ENCODE assay signal across 8 mouse cellular contexts in the genomic region with DNA sequence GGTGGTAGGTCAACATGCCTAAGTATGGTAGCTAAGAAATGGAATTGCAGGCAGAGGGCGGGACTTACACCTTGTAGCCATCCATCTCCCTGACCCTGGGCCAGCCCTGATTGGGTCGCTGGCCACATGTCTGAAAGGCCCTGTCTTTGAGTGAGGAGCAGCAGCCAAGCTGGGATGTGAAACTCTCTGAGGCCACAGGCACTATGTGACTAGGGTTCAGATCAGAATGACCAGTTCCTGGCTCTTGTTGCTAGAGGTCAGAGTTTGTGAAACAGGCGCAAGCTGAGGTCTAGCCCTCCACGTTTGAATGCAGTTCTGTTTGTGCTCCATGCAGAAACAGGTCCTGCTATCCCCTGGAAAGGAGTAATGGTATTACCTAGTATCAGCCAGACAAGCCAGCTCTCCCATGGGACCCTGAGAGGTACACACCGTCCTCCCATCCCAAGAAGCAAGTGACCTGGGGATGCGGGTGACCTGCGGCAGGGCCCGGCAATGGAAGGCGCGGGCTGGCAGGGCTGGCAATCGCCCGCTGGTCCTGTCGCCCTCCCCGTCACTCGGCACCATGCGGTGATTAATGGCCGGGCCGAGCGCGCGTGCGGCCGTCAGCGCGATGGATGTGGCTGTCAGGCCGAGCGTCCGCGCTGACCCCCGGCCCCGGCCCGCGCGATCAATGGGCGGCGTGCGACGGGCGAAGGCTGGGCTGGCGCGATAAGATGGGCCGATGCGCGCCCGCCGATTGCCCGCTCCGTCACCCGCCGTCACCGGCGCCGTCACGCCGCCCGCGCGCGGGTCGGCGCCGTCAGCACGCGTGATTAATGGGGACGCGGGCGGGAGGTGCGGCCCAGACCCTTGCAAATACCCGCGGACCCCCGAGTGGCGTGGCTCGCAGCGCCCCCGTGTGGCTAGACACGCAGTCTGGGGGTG. TPM values are rescaled to one million over a fixed set of nuclear protein-coding genes. Genes with fewer than 3 reads are reported as not detected.
DNase-seq lines count a peak whose midpoint lies in the region; ATAC-seq and TF ChIP-seq lines count a peak whose summit lies in the region.

No protein-coding gene starts in this region.

- no peaks in the 10 kb centered on the region for H3K9me3 ChIP-seq in heart, embryonic 10.5 days
- no peaks in the 10 kb centered on the region for H3K9me3 ChIP-seq in liver, postnatal 0 days (ENCODE audit: low read length)
- no peaks in the 10 kb centered on the region for H3K9me3 ChIP-seq in neural tube, embryonic 14.5 days (ENCODE audit: control insufficient read depth, low read length)

- no peak overlapping the region for H3K4me3 ChIP-seq in C2C12 (ENCODE audit: insufficient read depth, poor library complexity, severe bottlenecking)
- H3K4me3 ChIP-seq in heart, embryonic 10.5 days = peak overlapping the region; percentile 66
- peak overlapping the region; percentile 64 for H3K4me3 ChIP-seq in liver, postnatal 0 days (ENCODE audit: low read depth, low read length)
- H3K4me3 ChIP-seq in neural tube, embryonic 14.5 days (ENCODE audit: low read depth, low read length) = peak overlapping the region; percentile 51

- peak overlapping the region; percentile 53 for H3ac ChIP-seq in C2C12 (ENCODE audit: control insufficient read depth, insufficient read length, low read depth)

- H3K9ac ChIP-seq in liver, postnatal 0 days (replicated peaks) = peak overlapping the region; percentile 65
- peak overlapping the region; percentile 76 for H3K9ac ChIP-seq in neural tube, embryonic 14.5 days (replicated peaks; ENCODE audit: low read depth, low read length)

- ATAC-seq in liver, postnatal 0 days = peak; percentile 31
- ATAC-seq in neural tube, embryonic 14.5 days (ENCODE audit: low read depth) = peak; percentile 87

- H3K27me3 ChIP-seq in C2C12 (ENCODE audit: control insufficient read depth, insufficient read depth, insufficient read length) = no peaks in the 10 kb centered on the region
- no peaks in the 10 kb centered on the region for H3K27me3 ChIP-seq in heart, embryonic 10.5 days (ENCODE audit: insufficient read depth, poor library complexity, severe bottlenecking)
- H3K27me3 ChIP-seq in liver, postnatal 0 days (ENCODE audit: insufficient read depth, low read length) = no peaks in the 10 kb centered on the region
- no peaks in the 10 kb centered on the region for H3K27me3 ChIP-seq in neural tube, embryonic 14.5 days (ENCODE audit: control insufficient read depth, insufficient read depth, low read length)

- WGBS in heart, embryonic 10.5 days = 2% methylated on average over 76 of the region's 76 CpGs
- WGBS in liver, postnatal 0 days (ENCODE audit: insufficient replicate concordance) = 4% methylated on average over 72 of the region's 76 CpGs
- WGBS in neural tube, embryonic 14.5 days = 2% methylated on average over 75 of the region's 76 CpGs

- H3K4me1 ChIP-seq in heart, embryonic 10.5 days = peaks cover 32% of the 10 kb centered on the region
- peaks cover 48% of the 10 kb centered on the region for H3K4me1 ChIP-seq in liver, postnatal 0 days (ENCODE audit: insufficient read depth)
- H3K4me1 ChIP-seq in neural tube, embryonic 14.5 days (ENCODE audit: control insufficient read depth, insufficient read depth, low read length) = peaks cover 9% of the 10 kb centered on the region; the same call in 1 of the 2 replicates

- H3K36me3 ChIP-seq in C2C12 (ENCODE audit: control insufficient read depth, insufficient read depth) = peaks cover 42% of the 10 kb centered on the region
- peaks cover 62% of the 10 kb centered on the region for H3K36me3 ChIP-seq in heart, embryonic 10.5 days
- peaks cover 23% of the 10 kb centered on the region for H3K36me3 ChIP-seq in liver, postnatal 0 days (replicated peaks; ENCODE audit: insufficient read depth, low read length)
- H3K36me3 ChIP-seq in neural tube, embryonic 14.5 days (ENCODE audit: control insufficient read depth, insufficient read depth, low read length) = peaks cover 29% of the 10 kb centered on the region

- H3K4me2 ChIP-seq in liver, postnatal 0 days (ENCODE audit: low read depth, low read length) = peak overlapping the region; percentile 99
- H3K4me2 ChIP-seq in neural tube, embryonic 14.5 days (ENCODE audit: low read depth, low read length) = peak overlapping the region; percentile 95

- peak overlapping the region; percentile 80 for H3K27ac ChIP-seq in heart, embryonic 10.5 days
- H3K27ac ChIP-seq in liver, postnatal 0 days (ENCODE audit: low read depth) = peak overlapping the region; percentile 60; the same call in 1 of the 2 replicates
- peak overlapping the region; percentile 70 for H3K27ac ChIP-seq in neural tube, embryonic 14.5 days (ENCODE audit: low read depth, low read length)

- no peaks in the 10 kb centered on the region for H3K79me3 ChIP-seq in C2C12 (ENCODE audit: low read depth)

- no peak for TF ChIP-seq EP300 in liver, postnatal 0 days (IDR thresholded peaks at IDR 0.05; ENCODE audit: low read depth)

- H3K79me2 ChIP-seq in C2C12 (ENCODE audit: control insufficient read depth, insufficient read depth) = no peaks in the 10 kb centered on the region

- peak; percentile 71 for DNase-seq in ZHBTc4 (ENCODE audit: low read depth, low spot score)
- peak; percentile 81 for DNase-seq in embryo, embryonic 10.5 days (ENCODE audit: low spot score)
- no peak for DNase-seq in heart, embryonic 10.5 days (ENCODE audit: low spot score)
- peak; percentile 79 for DNase-seq in kidney, postnatal 10 days
- peak; percentile 66 for DNase-seq in liver, postnatal 0 days
- DNase-seq in thymus, postnatal 14 days = peak; percentile 59

- peak; percentile 66 for TF ChIP-seq CTCF in C2C12 (IDR thresholded peaks at IDR 0.05; ENCODE audit: control insufficient read depth, insufficient read depth, insufficient read length)
- TF ChIP-seq CTCF in liver, postnatal 0 days (IDR thresholded peaks at IDR 0.05; ENCODE audit: low read depth) = peak; percentile 73

TF ChIP-seq in C2C12, 6 proteins besides CTCF, POLR2A, EP300 and RAD21:
- TF ChIP-seq USF1 (IDR thresholded peaks at IDR 0.05; ENCODE audit: low read depth) = no peak
- no peak for TF ChIP-seq MYOG (IDR thresholded peaks at IDR 0.05; ENCODE audit: control insufficient read depth, extremely low read depth, insufficient read length)
- no peak for TF ChIP-seq MYOD1 (IDR thresholded peaks at IDR 0.05; ENCODE audit: control insufficient read depth, insufficient read length, low read depth)

RNA-seq across cellular contexts. Expression of gene Sec61a1, which starts 19.0 kb away (rescaled TPM):
- 167 TPM for polyA plus RNA-seq in C2C12 (2012; fragmentation: generic; extraction: Trizol)
- 234 and 235 TPM in 2 replicates for polyA plus RNA-seq in heart, embryonic 10.5 days (2016; fragmentation: Nextera tagmentation; extraction: Ambion mirVana)
- polyA plus RNA-seq in liver, postnatal 0 days (2015; fragmentation: Nextera tagmentation; extraction: Ambion mirVana) = 76.4 and 84.0 TPM in 2 replicates
- 125 and 157 TPM in 2 replicates for polyA plus RNA-seq in neural tube, embryonic 14.5 days (2014; fragmentation: Nextera tagmentation; extraction: Ambion mirVana)

RNA-seq across cellular contexts. Expression of gene Ruvbl1, which starts 34.5 kb away (rescaled TPM):
- polyA plus RNA-seq in C2C12 (2012; fragmentation: generic; extraction: Trizol) = 105 TPM
- 115 and 169 TPM in 2 replicates for polyA plus RNA-seq in heart, embryonic 10.5 days (2016; fragmentation: Nextera tagmentation; extraction: Ambion mirVana)
- polyA plus RNA-seq in liver, postnatal 0 days (2015; fragmentation: Nextera tagmentation; extraction: Ambion mirVana) = 34.3 and 37.0 TPM in 2 replicates
- 82.4 and 86.7 TPM in 2 replicates for polyA plus RNA-seq in neural tube, embryonic 14.5 days (2014; fragmentation: Nextera tagmentation; extraction: Ambion mirVana)

RNA-seq across cellular contexts. Expression of gene Eefsec, which starts 53.4 kb away (rescaled TPM):
- 19.5 TPM for polyA plus RNA-seq in C2C12 (2012; fragmentation: generic; extraction: Trizol)
- polyA plus RNA-seq in heart, embryonic 10.5 days (2016; fragmentation: Nextera tagmentation; extraction: Ambion mirVana) = 26.4 and 29.1 TPM in 2 replicates
- polyA plus RNA-seq in liver, postnatal 0 days (2015; fragmentation: Nextera tagmentation; extraction: Ambion mirVana) = 15.2 and 19.1 TPM in 2 replicates
- 27.8 and 30.2 TPM in 2 replicates for polyA plus RNA-seq in neural tube, embryonic 14.5 days (2014; fragmentation: Nextera tagmentation; extraction: Ambion mirVana)
